Mouse (Mus musculus) thymus, adult 2 months (tissue): ENCODE measurements around the gene 2510009E07Rik. TPM values are rescaled to one million over a fixed set of nuclear protein-coding genes. Genes with fewer than 3 reads are reported as not detected.

Experiments used
- DNase-seq: peaks from one replicate; pipeline ENCODE4 v3.0.0; 2021
- H3K27ac ChIP-seq: fragments of 200-500 bp; 2 replicates; pipeline ENCODE4 v1.5.1; 2012; ENCODE audit warnings: low read length, control low read depth; ENCODE audit not compliant: control insufficient read depth, insufficient read depth
- H3K27me3 ChIP-seq: fragments of 200-500 bp; 2 replicates; pipeline ENCODE4 v1.6.1; 2012; ENCODE audit warnings: mild to moderate bottlenecking, low read length, moderate library complexity, mixed read lengths; ENCODE audit not compliant: control insufficient read depth, insufficient read depth
- H3K36me3 ChIP-seq: fragments of 200-500 bp; 2 replicates; pipeline ENCODE4 v1.6.1; 2012; ENCODE audit warnings: mild to moderate bottlenecking, low read length, moderate library complexity; ENCODE audit not compliant: control insufficient read depth, insufficient read depth
- H3K4me1 ChIP-seq: fragments of 200-500 bp; replicated peaks from 2 replicates; pipeline ENCODE4 v1.6.1; 2012; ENCODE audit warnings: low read length; ENCODE audit not compliant: control insufficient read depth, insufficient read depth
- H3K4me3 ChIP-seq: fragments of 200-500 bp; 2 replicates; pipeline ENCODE4 v1.5.1; 2012; ENCODE audit warnings: mild to moderate bottlenecking, low read length, control low read depth, moderate library complexity; ENCODE audit not compliant: control insufficient read depth, insufficient read depth
- CTCF ChIP-seq: fragments of 200-500 bp; IDR thresholded peaks from 2 replicates; pipeline ENCODE4 v1.5.1; 2012; ENCODE audit warnings: mild to moderate bottlenecking, control low read depth, low read length, moderate library complexity, borderline replicate concordance; ENCODE audit not compliant: control insufficient read depth, poor library complexity, insufficient read depth; ENCODE audit errors: extremely low read depth
- POLR2A ChIP-seq: fragments of 200-500 bp; IDR thresholded peaks from 2 replicates; pipeline ENCODE4 v1.6.1; 2012; ENCODE audit warnings: mild to moderate bottlenecking, low read length, control low read depth, moderate library complexity; ENCODE audit not compliant: control insufficient read depth, poor library complexity, insufficient read depth; ENCODE audit errors: extremely low read depth
- WGBS: fragments of 180-500 bp; shearing (Covaris S2); methylation state at CpG from one replicate; pipeline ENCODE4 v1.1.7; 2018; 5-methylcytosine and 5-hydroxymethylcytosine counted together
- polyA plus RNA-seq: library from polyadenylated mRNA; depleted of rRNA; stranded (reverse); fragments of >200 nt; gene quantifications from 2 replicates; pipeline ENCODE4 v1.2.3, GENCODE M21; 2012; rRNA removed

The 2510009E07Rik gene
- polyA plus RNA-seq, 1 experiment: 12.4 TPM

GRCm38 (mm10) chr16:21608176-21608865, 86.1 kb downstream of the 2510009E07Rik start:
- no peak overlapping the region for H3K4me3 ChIP-seq
- WGBS: 95% methylated on average over 10 of the region's 10 CpGs
- no peaks in the 10 kb centered on the region for H3K36me3 ChIP-seq
- H3K4me1 ChIP-seq: no peaks in the 10 kb centered on the region
- TF ChIP-seq POLR2A (no peak), CTCF (no peak)
- no peaks in the 10 kb centered on the region for H3K27me3 ChIP-seq
- no peak for DNase-seq
- H3K27ac ChIP-seq: no peak overlapping the region

DNA sequence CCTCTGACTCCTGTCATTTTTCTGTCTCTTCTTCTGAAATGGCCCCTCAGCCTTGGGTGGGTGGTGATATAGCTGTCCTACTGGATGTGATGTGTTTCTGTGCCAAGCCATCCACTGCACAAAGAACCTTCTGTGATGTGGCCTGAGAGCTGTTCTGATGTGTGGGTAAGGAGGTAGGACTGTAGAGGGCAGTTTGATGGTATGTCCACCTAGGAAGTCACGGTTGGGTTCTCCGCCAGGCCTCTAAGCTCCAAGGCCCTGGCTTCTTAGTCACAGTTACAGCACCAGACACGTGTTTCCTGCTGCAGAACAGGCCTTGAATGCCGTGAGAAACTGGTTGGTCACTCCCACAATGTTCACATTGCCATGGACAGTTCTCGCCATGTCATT, 86.8 kb downstream of the 2510009E07Rik start:
- H3K27ac ChIP-seq: no peak overlapping the region
- WGBS: 71% methylated on average over 5 of the region's 5 CpGs
- TF ChIP-seq CTCF (no peak), POLR2A (no peak)

GRCm38 (mm10) chr16:21607021-21607650, 87.3 kb downstream of the 2510009E07Rik start:
- 37% methylated on average over 8 of the region's 8 CpGs for WGBS
- Histone ChIP-seq H3K4me3 (no peak overlapping the region), H3K27ac (no peak overlapping the region), H3K27me3 (no peaks in the 10 kb centered on the region), H3K4me1 (no peaks in the 10 kb centered on the region), H3K36me3 (no peaks in the 10 kb centered on the region)
- no peak for DNase-seq
- TF ChIP-seq CTCF (no peak), POLR2A (no peak)

More for the DNA sequence above, 86.8 kb downstream of the 2510009E07Rik start:
- Histone ChIP-seq H3K27me3 (no peaks in the 10 kb centered on the region), H3K4me3 (no peak overlapping the region), H3K36me3 (no peaks in the 10 kb centered on the region), H3K4me1 (no peaks in the 10 kb centered on the region)
- DNase-seq: no peak

- no peaks in the 10 kb centered on the region for H3K27me3 ChIP-seq
- H3K36me3 ChIP-seq: no peaks in the 10 kb centered on the region
- TF ChIP-seq CTCF: no peak
- TF ChIP-seq POLR2A: no peak
- DNase-seq: no peak
- H3K27ac ChIP-seq: no peak overlapping the region
- H3K4me3 ChIP-seq: no peak overlapping the region
- 84% methylated on average over 6 of the region's 6 CpGs for WGBS
- H3K4me1 ChIP-seq: no peaks in the 10 kb centered on the region
Measured at GRCm38 (mm10) chr16:21606249-21607020, 88.0 kb downstream of the 2510009E07Rik start.

GRCm38 (mm10) chr16:21604354-21604753, 90.1 kb downstream of the 2510009E07Rik start:
- H3K36me3 ChIP-seq: no peaks in the 10 kb centered on the region
- no peak for DNase-seq
- no peak overlapping the region for H3K27ac ChIP-seq
- 89% methylated on average over 6 of the region's 6 CpGs for WGBS
- H3K27me3 ChIP-seq: no peaks in the 10 kb centered on the region
- no peak overlapping the region for H3K4me3 ChIP-seq
- no peaks in the 10 kb centered on the region for H3K4me1 ChIP-seq
- TF ChIP-seq CTCF: no peak
- TF ChIP-seq POLR2A: no peak

Other genes with a start within 250 kb of the 2510009E07Rik start
- gene Ehhadh, start 93.1 kb upstream of the 2510009E07Rik start, polyA plus RNA-seq: 8.0 and 9.6 TPM in 2 replicates
- gene Map3k13, start 99.7 kb upstream of the 2510009E07Rik start, polyA plus RNA-seq: 2.0 and 2.3 TPM in 2 replicates